Mouse (Mus musculus) lung, embryonic 16.5 days (tissue): Measurements from ENCODE around the gene Atp6v0b. TPM values are rescaled to one million over a fixed set of nuclear protein-coding genes. Genes with fewer than 3 reads are reported as not detected.
A peak's percentile ranks its signal among the peaks of the same experiment; 100 is the strongest.

Source experiments
- ATAC-seq: fragments of 200-750 bp; cut with Nextera tagmentation; 2 replicates; pipeline ENCODE4 v1.8.0; 2017; ENCODE audit warnings: low read depth, mild to moderate bottlenecking, moderate library complexity
- H3K27ac ChIP-seq: fragments of 300-500 bp; sonication (generic); 2 replicates; pipeline ENCODE4 v1.5.1; 2014; ENCODE audit warnings: mild to moderate bottlenecking, control low read depth, low read length
- H3K27me3 ChIP-seq: fragments of 300-500 bp; sonication (generic); 2 replicates; pipeline ENCODE4 v1.6.1; 2014; ENCODE audit warnings: low read depth, low read length, mixed read lengths; ENCODE audit not compliant: control insufficient read depth, insufficient read depth
- H3K36me3 ChIP-seq: fragments of 300-500 bp; sonication (generic); 2 replicates; pipeline ENCODE4 v1.6.1; 2014; ENCODE audit warnings: low read length; ENCODE audit not compliant: control insufficient read depth, insufficient read depth
- H3K4me1 ChIP-seq: fragments of 300-500 bp; sonication (generic); replicated peaks from 2 replicates; pipeline ENCODE4 v1.6.1; 2014; ENCODE audit warnings: low read length, mixed read lengths; ENCODE audit not compliant: control insufficient read depth, insufficient read depth
- H3K4me2 ChIP-seq: fragments of 300-500 bp; sonication (generic); 2 replicates; pipeline ENCODE4 v1.6.1; 2014; ENCODE audit warnings: low read depth, low read length, control low read depth
- H3K4me3 ChIP-seq: fragments of 300-500 bp; sonication (generic); 2 replicates; pipeline ENCODE4 v1.5.1; 2014; ENCODE audit warnings: mild to moderate bottlenecking, low read length, control low read depth
- H3K9ac ChIP-seq: fragments of 300-500 bp; sonication (generic); 2 replicates; pipeline ENCODE4 v1.6.1; 2014; ENCODE audit warnings: low read length, control low read depth
- H3K9me3 ChIP-seq: fragments of 300-500 bp; sonication (generic); 2 replicates; pipeline ENCODE4 v1.6.1; 2016; ENCODE audit warnings: low read length; ENCODE audit not compliant: control insufficient read depth
- WGBS: fragments of 180-500 bp; shearing (Covaris S2); extraction: QIAGEN DNeasy Blood & Tissue Kit; methylation state at CpG from one replicate; pipeline ENCODE4 v1.1.7; 2014; 5-methylcytosine and 5-hydroxymethylcytosine counted together
- polyA plus RNA-seq: library from polyadenylated mRNA; unstranded; fragments of >200 nt; fragmentation: Nextera tagmentation; extraction: Ambion mirVana; gene quantifications from 2 replicates; pipeline ENCODE4 v1.2.1, GENCODE M21; 2015

Gene Atp6v0b
- polyA plus RNA-seq, 1 experiment from 2014 or later = 180 TPM

DNA sequence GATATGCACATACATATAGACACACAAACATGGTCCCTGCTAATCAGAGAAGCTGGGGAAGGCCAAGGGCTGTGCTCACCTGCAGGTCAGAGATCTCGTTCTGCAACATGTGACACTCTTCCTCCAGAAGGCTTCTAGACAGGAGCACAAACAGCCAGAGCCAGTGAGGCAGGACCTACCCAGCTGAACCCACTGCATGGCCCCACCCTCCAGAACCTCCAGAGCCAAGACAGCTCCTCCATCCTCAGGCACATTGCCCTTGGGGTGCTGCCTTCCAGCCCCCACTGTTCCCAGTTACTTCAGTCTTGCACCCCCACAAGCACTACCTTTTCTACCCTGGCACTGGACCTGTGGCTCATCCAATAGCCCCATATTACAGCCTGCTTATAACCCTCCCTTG, 16.7 kb downstream of the Atp6v0b start:
- Histone ChIP-seq H3K4me3 (no peak overlapping the region), H3K27me3 (peaks cover 4% of the 10 kb centered on the region; the same call in 1 of the 2 replicates), H3K9ac (no peak overlapping the region), H3K27ac (no peak overlapping the region), H3K36me3 (0 out of 2 replicates have a peak, but pooled peaks cover 4% of the 10 kb centered on the region), H3K4me2 (no peak overlapping the region), H3K4me1 (peaks cover 17% of the 10 kb centered on the region), H3K9me3 (no peaks in the 10 kb centered on the region)
- ATAC-seq = no peak
- WGBS = 35% methylated on average over 1 of the region's 1 CpGs

DNA sequence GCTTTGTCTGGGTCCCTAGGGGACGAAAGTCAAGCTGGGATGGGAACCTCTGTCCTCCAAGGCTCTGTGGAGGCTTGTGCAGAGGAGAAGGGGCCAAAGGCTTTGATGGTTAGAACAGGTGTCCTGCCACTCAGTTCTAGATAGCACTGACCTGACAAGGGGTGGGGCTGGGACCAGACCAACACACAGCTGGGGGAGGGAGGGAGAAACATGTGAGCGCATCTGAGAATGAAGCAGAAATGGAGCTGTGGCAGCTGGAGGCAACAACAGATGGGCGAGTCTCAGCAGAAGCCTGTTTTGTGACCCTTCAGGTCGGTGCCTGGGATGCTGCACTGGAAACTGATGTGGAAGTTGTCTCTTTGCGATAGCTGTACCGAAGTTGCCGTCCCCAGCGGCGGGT, 17.8 kb downstream of the Atp6v0b start:
- H3K27ac ChIP-seq = no peak overlapping the region
- no peak overlapping the region for H3K4me2 ChIP-seq
- peaks cover 17% of the 10 kb centered on the region for H3K4me1 ChIP-seq
- peaks cover 4% of the 10 kb centered on the region; the same call in 1 of the 2 replicates for H3K27me3 ChIP-seq
- ATAC-seq = no peak
- WGBS = 62% methylated on average over 9 of the region's 9 CpGs
- H3K9ac ChIP-seq = no peak overlapping the region
- 0 out of 2 replicates have a peak, but pooled peaks cover 3% of the 10 kb centered on the region for H3K36me3 ChIP-seq
- no peaks in the 10 kb centered on the region for H3K9me3 ChIP-seq
- no peak overlapping the region for H3K4me3 ChIP-seq

DNA sequence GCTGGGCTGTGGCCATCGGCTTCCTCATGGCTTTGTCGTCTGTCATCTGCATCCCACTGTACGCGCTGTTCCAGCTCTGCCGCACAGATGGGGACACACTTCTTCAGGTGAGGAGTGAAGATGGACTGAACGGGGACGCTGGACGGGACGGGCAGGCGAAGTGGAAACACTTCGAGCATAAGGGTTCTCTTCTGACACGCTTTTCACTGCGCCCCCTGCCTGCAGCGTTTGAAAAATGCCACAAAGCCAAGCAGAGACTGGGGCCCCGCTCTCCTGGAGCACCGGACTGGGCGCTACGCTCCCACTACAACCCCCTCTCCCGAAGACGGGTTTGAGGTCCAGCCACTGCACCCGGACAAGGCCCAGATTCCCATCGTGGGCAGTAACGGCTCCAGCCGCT, 19.3 kb downstream of the Atp6v0b start:
- H3K27ac ChIP-seq = no peak overlapping the region
- peaks cover 4% of the 10 kb centered on the region; the same call in 1 of the 2 replicates for H3K27me3 ChIP-seq
- no peak overlapping the region for H3K9ac ChIP-seq
- H3K4me1 ChIP-seq = peaks cover 17% of the 10 kb centered on the region
- peak overlapping the region; percentile 16; the same call in 1 of the 2 replicates for H3K4me2 ChIP-seq
- H3K9me3 ChIP-seq = no peaks in the 10 kb centered on the region
- H3K4me3 ChIP-seq = peak overlapping the region; percentile 14; the same call in 1 of the 2 replicates
- ATAC-seq = peak; percentile 37; the same call in 1 of the 2 replicates
- 15% methylated on average over 24 of the region's 24 CpGs for WGBS
- H3K36me3 ChIP-seq = no peaks in the 10 kb centered on the region

DNA sequence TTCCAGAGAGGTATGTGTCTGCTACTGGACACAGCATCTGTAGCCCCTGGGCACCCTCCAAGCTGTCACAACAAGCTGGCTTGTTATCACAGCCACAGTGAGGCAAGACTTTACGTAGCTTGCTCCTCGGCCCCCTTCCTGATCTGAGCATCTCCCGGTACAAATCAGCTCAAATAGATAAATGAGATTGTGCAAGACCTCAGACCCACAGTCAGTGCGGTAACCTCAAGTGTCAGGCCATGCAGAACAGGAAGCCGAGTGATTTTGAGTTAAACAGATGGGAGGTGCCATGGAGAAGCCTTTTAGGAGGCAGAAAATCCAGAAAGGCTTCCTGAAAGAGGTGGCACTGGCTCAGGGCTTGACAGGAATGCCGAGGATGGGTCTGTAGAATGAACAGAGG, 20.1 kb downstream of the Atp6v0b start:
- H3K27ac ChIP-seq = no peak overlapping the region
- no peak for ATAC-seq
- WGBS = 45% methylated on average over 6 of the region's 6 CpGs

DNA sequence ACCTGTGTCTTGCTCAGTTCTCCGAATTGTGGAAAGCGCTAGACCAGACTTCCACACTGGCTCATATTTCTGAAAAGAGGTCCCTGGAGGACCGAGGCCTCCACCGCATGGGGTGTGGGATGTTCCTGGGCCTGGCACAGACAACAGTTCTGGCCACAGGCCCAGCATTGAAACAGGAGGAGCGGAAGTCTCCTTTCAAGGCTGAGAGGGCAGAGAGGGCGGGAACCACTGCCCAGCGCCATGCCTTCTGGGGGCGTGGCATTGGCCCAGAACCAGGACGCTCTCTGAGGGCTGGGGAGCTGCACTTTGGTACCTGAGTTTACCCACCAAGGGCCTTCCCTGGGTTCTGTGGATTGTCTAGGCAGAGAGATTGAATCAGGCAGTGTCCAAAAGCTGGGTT, 21.1 kb downstream of the Atp6v0b start:
- WGBS = 31% methylated on average over 9 of the region's 9 CpGs
- Histone ChIP-seq H3K27ac (peak overlapping the region; percentile 13; the same call in 1 of the 2 replicates), H3K9ac (no peak overlapping the region), H3K4me1 (peaks cover 12% of the 10 kb centered on the region), H3K36me3 (no peaks in the 10 kb centered on the region), H3K9me3 (no peaks in the 10 kb centered on the region), H3K4me3 (no peak overlapping the region), H3K27me3 (peaks cover 4% of the 10 kb centered on the region; the same call in 1 of the 2 replicates), H3K4me2 (no peak overlapping the region)
- ATAC-seq = peak; percentile 71

More for the DNA sequence above, 20.1 kb downstream of the Atp6v0b start:
- Histone ChIP-seq H3K9me3 (no peaks in the 10 kb centered on the region), H3K4me3 (no peak overlapping the region), H3K27me3 (peaks cover 4% of the 10 kb centered on the region; the same call in 1 of the 2 replicates), H3K36me3 (no peaks in the 10 kb centered on the region), H3K9ac (no peak overlapping the region), H3K4me1 (peaks cover 12% of the 10 kb centered on the region), H3K4me2 (no peak overlapping the region)

DNA sequence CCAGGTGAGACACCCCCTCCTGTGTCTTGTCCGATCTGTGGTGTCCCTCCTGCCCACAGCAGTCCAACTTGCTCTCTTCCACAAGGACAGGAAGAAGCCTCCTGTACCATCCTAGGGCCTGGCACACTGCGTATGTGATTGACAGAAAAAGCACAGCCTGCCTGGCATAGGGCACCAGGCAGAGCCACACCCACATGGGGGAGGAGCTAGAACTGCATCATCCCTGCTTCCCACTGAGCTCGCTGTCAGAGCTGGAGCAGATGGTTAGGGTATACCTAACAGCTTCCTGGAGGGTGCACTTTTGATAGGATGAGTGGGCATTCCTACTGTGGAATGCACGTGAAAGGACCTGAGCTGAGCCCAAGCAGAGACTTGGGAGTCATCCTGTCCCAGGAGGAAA, 24.3 kb downstream of the Atp6v0b start:
- no peak overlapping the region for H3K4me3 ChIP-seq
- H3K9me3 ChIP-seq = no peaks in the 10 kb centered on the region
- H3K9ac ChIP-seq = no peak overlapping the region
- no peak overlapping the region for H3K4me2 ChIP-seq
- no peak overlapping the region for H3K27ac ChIP-seq
- no peak for ATAC-seq
- WGBS = 47% methylated on average over 4 of the region's 4 CpGs
- no peaks in the 10 kb centered on the region for H3K36me3 ChIP-seq
- peaks cover 4% of the 10 kb centered on the region; the same call in 1 of the 2 replicates for H3K27me3 ChIP-seq
- H3K4me1 ChIP-seq = peaks cover 12% of the 10 kb centered on the region

DNA sequence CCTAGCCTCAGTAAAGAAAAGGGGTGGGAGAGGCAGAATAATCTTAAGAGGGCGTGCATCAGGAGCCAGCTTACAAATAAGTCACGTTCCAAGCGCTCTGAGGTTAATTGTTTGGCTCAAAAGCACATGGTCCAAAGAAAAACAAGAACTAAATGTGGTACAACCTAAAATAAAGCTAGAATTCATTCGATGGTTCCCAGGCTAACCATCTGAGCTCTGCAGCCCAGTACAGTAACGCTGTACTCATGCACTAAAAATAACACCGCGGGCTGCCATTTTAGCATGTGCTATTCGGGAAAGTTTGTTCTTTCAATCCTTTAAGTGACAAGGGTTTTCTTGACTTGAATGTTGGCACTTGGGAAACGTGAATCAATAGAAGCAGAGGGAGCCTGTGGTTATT, 26.6 kb downstream of the Atp6v0b start:
- H3K36me3 ChIP-seq = no peaks in the 10 kb centered on the region
- 80% methylated on average over 9 of the region's 9 CpGs for WGBS
- H3K27ac ChIP-seq = no peak overlapping the region
- peaks cover 3% of the 10 kb centered on the region; the same call in 1 of the 2 replicates for H3K4me1 ChIP-seq
- no peak overlapping the region for H3K4me3 ChIP-seq
- H3K4me2 ChIP-seq = no peak overlapping the region
- no peaks in the 10 kb centered on the region for H3K27me3 ChIP-seq
- no peak for ATAC-seq
- no peak overlapping the region for H3K9ac ChIP-seq
- H3K9me3 ChIP-seq = no peaks in the 10 kb centered on the region

DNA sequence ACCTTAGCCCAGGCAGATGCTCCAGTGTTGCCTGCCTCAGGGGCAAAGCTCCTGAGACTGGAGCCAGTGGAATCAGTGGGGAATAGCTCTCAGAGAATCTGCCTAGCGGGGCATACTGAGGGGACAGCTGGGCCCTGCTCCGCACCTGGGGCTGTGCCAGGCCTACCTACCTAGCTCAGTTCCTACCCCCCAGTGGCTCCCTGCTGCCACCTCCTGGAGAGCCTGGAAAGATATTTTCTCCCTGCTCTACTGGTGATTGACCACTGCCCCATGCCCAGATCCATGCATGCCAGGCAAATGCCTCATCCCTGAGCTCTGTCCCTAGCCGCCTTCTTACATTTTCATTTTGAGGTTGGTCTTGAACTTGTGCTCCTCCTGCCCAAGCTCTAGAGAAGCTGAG, 28.3 kb downstream of the Atp6v0b start:
- H3K9ac ChIP-seq = no peak overlapping the region
- no peak for ATAC-seq
- H3K9me3 ChIP-seq = no peaks in the 10 kb centered on the region
- WGBS = 73% methylated on average over 3 of the region's 3 CpGs
- no peaks in the 10 kb centered on the region for H3K36me3 ChIP-seq
- no peak overlapping the region for H3K4me3 ChIP-seq
- no peak overlapping the region for H3K27ac ChIP-seq
- peaks cover 7% of the 10 kb centered on the region; the same call in 1 of the 2 replicates for H3K4me1 ChIP-seq
- no peak overlapping the region for H3K4me2 ChIP-seq
- H3K27me3 ChIP-seq = no peaks in the 10 kb centered on the region

DNA sequence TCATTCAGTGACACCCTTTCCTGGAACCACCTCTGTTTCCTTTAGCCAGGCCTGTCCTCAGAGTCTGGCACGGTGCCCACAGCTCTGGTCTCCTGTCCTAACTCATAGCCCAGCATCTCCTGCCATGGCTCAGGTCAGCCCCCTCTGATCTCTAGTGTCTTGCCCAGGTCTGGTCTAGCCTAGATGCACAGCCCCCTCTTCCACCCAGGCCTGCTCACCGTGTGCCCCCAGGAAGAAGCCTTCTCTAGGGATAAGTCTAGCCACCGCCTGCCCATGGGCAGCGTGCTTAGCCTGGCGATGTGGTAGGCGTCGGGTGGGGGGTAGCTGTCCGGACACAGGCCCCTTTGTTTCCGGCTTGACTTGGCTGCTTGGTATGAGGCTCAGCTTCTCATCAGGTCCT, 32.0 kb downstream of the Atp6v0b start:
- no peak overlapping the region for H3K27ac ChIP-seq
- H3K4me1 ChIP-seq = peaks cover 10% of the 10 kb centered on the region; the same call in 1 of the 2 replicates
- H3K4me2 ChIP-seq = no peak overlapping the region
- no peak for ATAC-seq
- no peak overlapping the region for H3K9ac ChIP-seq
- no peaks in the 10 kb centered on the region for H3K9me3 ChIP-seq
- H3K4me3 ChIP-seq = no peak overlapping the region
- H3K36me3 ChIP-seq = no peaks in the 10 kb centered on the region
- no peaks in the 10 kb centered on the region; the same call in 1 of the 2 replicates for H3K27me3 ChIP-seq
- WGBS = 73% methylated on average over 9 of the region's 9 CpGs
